Mouse (Mus musculus): ENCODE measurements around the gene Nadk. TPM values are rescaled to one million over a fixed set of nuclear protein-coding genes. Genes with fewer than 3 reads are reported as not detected.
"Not testable (repeated sequence)": the region's sequence is repeated elsewhere in the genome, so short reads cannot be mapped to it uniquely, and the experiment has no call there.

The Nadk gene
- polyA plus RNA-seq, 3 experiments from 2014 or later = 50.9 to 55.9 (median 53.2) TPM

DNA sequence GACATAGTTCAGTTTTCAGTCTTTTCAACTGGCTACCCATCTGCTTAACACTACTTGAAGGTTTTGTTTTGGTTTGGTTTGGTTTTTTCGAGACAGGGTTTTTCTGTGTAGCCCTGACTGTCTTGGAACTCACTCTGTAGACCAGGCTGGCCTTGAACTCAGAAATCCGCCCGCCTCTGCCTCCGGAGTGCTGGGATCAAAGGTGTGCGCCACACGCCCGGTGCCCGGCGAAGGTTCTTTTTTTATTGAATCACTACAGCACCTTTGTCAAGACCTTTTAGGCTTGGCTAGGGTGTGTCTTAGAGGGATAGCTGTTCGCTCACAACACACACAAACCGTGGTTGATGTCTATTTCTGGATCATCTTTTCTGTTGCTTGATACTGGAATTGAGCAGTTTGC is 8.1 kb downstream of the Nadk start:
- not testable (repeated sequence) for ATAC-seq

DNA sequence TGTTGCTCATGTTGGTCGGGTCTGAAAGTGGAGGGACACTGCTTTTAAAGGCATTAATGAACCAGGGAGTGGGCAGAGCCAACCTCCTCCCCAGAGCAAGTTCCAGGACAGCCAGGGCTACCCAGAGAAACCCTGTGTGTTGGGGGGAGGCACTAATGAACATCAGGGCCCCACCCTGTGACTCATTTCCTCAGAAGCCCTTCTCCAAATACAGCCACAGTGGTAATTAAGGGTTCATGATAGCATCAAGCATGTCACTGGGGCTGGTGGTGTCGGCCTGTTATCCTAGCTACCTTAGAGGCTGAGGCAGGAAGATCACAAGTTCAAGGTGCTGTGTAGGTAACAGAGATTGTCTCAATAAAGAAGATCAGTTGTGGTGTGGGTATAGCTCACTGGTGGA is 9.3 kb downstream of the Nadk start:
- ATAC-seq = peak; percentile 15

- no peak for ATAC-seq
Measured at GRCm38 (mm10) chr4:155573155-155573554, 11.0 kb downstream of the Nadk start.

GRCm38 (mm10) chr4:155573876-155574275 is 11.7 kb downstream of the Nadk start:
- no peak for ATAC-seq

DNA sequence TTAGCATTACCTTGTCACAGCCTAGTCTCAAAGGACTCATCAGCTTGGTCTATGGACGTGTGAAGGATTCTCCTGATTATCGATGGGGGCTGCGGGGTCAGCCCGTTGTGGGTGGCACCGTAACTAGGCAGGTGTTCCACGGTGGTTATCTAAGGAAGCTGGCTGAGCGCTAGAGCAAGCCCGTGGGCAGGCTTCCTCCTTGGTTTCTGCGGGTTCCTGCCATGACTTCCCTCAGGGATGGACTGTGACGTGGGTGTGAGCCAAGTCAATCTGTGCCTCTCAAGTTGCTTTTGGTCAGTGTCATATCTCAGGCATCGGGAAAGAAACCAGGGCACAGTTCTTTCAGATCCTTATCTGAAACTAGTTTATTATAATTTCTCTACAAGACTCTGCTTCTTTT is 12.8 kb downstream of the Nadk start:
- ATAC-seq = no peak

DNA sequence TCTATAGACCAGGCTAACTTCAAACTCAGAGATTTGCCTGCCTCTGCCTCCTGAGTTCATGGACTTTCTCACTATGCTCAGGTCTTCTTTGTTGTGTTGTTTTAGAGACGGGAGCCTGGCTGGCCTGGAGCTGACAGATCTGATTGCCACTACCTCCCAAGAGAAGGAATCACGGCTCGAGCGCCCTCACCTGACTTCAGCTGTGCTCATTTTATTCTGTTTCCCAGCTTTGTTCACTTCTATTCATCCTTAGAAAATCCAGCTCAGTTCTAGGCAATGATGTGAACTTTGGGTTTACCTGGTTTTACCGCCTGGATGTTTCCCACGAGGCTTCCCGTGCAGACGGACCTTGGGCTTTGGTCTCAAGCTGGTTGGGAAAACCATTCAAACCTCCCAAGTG is 13.3 kb downstream of the Nadk start:
- ATAC-seq = no peak

DNA sequence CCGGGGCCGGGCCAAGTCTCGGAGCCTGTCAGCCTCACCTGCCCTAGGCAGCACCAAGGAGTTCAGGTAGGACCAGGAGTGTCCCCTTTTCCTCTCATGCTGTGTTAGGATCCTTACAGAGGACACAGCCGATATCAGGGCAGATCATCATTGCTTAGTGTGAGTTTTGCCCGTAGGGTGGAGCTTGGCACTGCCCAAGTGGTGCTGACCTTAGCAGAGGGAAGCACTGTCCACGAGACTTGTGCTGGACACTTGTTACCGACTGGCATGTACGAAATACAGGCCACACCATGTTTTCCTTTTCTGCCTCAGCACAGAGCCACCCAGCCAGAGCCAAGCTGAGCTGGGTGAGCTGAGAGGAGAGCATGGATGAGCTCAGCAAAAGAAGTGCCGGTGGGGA is 15.0 kb downstream of the Nadk start:
- no peak for ATAC-seq

DNA sequence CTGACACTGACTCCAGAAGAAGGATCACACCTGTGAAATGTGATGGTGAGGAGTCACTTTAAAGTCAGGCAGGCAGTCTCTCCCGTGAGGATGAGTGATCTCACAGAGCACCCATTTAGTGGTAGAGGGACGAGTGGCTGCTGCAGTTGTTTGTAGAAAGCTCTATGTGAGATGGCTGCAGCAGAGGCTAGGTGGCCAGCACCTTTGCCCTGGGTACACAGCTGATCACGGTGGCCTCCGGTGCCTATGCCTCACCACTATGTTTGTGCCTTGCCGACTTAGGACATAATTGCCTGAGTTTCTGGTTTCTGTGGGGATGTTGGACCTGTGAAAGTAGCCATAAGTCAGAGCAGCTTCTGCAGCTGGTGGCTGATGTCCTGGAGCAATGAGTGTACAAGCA is 15.6 kb downstream of the Nadk start:
- no peak for ATAC-seq

- ATAC-seq = no peak
Measured at GRCm38 (mm10) chr4:155578336-155579125, 16.4 kb downstream of the Nadk start.

- ATAC-seq = no peak
Measured at GRCm38 (mm10) chr4:155580420-155580819, 18.2 kb downstream of the Nadk start.

DNA sequence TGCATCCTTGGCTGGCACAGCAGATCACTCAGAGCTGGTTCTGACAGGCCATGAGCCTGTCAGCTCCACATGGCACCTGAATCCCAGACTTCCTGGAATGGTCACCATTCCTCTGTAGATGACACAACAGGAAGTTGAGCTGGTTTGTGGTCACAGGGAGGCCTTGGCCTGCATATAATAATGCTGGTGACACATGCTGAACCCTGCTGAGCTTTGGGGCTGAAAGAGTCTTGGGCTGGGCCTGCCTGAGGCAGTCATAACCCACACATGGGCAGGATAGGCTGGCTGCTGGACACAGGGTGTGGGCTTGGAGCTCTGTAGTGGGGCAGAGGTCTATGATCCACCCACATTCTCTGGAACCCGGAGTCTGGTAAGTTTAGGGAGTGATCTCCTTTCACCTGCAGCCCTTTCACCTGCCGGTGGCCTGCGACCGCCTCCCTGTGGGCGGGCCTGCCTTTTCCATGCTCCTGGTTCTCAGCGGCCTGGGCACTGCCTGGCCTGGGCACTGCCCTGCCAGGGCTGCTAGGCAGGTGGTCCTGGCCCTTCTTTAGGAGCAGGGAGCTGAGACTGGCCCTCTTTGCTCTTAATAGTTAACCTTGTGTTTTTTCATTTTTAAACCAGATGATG is 20.2 kb downstream of the Nadk start:
- no peak for ATAC-seq

DNA sequence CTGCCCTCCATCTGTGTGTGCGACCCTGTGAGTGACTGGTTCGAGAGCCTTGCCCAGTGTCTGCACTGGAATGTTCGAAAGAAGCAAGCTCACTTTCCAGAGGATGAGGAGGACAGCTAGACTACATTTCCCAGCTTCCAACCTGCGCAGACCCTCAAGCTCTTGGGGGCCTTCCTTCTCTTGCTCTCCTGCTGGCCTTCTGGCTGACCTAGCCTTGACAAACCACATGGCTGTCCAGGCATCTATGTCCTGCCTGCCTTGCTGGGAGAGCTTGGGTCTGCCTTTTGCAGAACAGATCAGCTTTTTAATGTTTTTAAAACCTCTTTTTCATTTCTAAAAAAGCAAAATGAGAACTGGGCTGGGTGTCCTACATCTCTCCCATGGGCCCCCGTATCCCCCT is 27.2 kb downstream of the Nadk start:
- ATAC-seq = no peak

GRCm38 (mm10) chr4:155591012-155591719 is 29.0 kb downstream of the Nadk start:
- no peak for ATAC-seq

DNA sequence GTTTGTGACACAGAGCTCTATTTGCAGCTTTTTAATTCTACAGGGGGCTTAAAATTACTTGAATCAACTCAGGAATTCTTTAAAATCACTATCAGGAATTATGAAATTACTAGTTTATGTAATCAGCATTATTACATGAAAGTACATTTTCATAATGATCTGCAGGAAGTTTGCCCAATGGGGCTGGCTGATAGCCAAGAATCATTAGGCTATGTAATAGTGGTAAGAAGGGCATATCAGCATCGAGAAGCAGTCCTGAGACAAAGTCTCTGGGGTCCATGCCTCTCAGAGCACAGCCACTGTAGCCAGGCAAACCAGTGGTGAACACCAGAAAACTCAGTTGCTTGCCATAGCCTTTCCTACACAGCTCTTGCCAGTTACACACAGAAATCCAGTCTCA is 31.6 kb downstream of the Nadk start:
- ATAC-seq = no peak

DNA sequence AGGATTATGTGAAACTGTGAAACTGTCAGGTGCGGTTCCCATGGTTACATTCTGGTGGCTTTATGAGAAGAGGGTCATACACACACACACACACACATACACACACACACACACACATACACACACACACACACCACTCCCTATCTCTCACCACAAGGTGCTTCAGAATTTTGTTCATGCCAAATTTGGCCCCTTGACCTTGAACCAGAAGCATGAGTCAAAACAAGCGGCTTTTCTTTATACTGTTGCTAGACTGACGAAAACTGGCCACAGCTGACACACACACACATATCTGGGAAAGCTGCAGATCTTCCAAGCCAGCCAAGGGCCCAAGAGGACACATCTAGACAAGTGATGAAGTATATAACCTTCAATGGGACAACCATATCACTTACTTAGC is 33.6 kb downstream of the Nadk start:
- no peak for ATAC-seq

DNA sequence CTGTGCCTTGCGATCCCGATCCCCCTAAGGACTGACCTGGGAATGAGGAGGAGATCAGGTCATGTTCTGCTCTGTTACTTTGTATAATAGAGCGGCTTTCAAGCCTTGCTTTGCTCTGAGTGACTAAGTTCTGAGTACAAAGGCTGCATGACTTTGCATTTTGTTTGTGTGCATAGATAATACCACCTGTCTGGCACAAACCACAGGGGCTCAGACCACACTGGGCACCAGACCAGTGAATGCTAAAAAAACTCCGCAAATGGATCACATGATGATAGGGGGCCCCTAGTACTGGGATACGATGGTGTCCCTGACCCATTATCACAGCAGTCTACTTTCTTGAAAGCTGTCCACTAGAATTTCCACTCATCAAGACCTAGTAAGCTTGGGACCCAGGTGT is 34.4 kb downstream of the Nadk start:
- ATAC-seq = no peak

DNA sequence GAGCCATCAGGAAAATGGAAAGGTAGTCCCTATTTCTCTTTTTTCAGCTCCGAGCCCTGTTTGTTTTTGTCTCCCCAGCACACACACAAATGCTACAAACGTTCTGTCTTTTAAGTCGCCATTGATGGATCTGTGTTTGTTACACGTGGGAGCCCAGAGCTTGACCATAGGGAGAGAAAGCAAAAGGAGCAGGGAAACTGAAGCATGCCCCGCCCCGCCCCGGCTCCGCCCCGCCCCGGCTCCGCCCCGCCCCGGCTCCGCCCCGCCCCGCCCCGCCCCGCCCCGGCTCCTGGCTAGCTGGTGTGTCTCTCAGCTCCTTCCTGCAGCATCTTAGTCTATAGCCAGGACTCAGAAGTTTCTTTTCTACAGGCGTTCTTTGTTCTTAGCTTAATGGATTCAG is 36.4 kb downstream of the Nadk start:
- ATAC-seq = no peak

DNA sequence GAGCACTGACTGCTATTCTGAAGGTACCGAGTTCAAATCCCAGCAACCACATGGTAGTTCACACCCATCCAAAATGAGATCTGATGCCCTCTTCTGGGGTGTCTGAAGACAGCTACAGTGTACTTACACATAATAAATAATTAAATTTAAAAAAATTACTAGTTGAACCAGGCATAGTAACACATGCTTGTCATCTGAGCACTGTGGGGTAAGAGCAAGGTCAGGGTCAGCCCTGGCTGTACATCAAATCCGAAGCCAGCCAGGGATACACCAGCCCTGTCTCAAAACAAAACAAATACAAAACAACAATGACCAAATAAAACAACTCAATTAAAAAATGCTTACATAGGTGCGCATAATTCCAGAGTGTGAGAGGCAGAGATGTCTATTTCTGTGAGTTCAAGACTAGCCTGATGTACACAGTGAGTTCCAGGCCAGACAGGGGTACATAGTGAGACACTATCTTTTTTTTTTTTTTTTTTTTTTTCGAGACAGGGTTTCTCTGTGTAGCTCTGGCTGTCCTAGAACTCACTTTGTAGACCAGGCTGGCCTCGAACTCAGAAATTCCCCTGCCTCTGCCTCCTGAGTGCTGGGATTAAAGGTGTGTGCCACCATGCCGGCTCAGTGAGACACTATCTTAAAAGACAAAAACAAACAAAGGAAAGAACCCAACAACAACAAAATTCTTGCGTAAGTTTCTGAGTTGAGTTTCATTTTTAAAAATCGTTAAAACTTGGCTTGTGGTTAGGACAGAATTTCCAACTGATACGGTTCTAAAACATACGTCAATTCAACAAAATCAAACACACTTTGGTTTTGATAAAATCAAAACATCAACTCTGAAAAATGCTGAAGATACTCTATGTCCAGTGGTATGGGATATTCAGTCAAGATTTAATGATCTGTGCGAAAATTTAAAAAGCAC is 38.0 kb downstream of the Nadk start:
- no peak for ATAC-seq

DNA sequence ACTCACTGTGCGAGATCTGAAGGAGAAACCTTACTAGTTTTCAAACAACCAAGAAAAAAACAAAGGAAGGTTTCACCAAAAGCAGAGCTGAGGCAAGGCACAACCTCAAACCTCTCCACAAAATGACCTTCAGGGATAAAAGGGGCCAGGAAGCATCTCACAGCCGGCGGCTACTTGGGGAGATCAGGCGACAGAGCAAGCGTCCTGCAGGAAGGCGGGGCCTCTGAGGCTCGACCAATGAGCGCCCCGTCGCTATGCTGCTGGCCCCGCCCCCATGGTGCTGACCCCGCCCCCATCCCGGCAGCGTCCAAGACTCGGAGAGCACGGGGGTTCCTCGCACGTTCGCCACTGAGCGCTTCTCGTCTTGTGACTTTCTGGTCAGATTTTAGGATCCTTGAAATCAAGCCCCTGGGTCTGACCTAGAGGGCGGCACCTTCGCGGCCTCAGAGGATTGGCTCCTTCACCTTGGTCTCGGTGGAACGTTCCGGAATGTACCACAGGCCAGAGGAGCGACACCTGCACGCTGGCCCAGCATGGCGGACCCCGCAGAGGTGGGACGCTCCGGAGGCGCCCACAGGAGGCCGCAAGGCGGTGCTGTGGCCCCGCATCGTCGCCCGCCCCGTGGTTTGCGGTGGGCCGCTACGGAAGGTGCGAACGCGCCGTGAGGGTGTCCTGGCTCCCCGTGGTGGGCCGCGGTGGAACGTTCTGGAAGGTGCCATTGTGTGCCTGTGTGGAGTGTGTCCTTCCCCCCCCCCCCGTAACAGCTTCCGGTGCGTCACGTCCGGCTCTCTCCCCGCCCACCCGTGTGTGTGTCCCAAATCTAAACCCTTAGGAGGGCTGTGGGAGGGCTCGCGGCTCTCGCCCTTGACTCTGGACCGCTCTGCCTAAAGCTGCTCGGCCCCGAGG is 39.2 kb downstream of the Nadk start, which contains the start of gene Slc35e2:
Slc35e2 (plus strand) TSS at position 326 of the 906 bp plus-strand sequence.
- ATAC-seq = peak; percentile 81

- ATAC-seq = peak; percentile 16
Measured at GRCm38 (mm10) chr4:155601997-155602456, 39.8 kb downstream of the Nadk start.

- ATAC-seq = no peak
Measured at GRCm38 (mm10) chr4:155602753-155603152, 40.6 kb downstream of the Nadk start.

Data from inflammation-experienced regulatory T-cells, adult 6 months (primary cell).